Mouse (Mus musculus) heart, adult 2 months (tissue): Measurements from ENCODE around the gene Mturn.

ENCODE experiments used
- CTCF ChIP-seq: fragments of 200-600 bp; IDR thresholded peaks from 2 replicates; pipeline ENCODE4 v1.8.1; 2022; ENCODE audit warnings: antibody characterized with exemption, mild to moderate bottlenecking, moderate library complexity
- EP300 ChIP-seq: fragments of 200-500 bp; IDR thresholded peaks from 2 replicates; pipeline ENCODE4 v1.6.1; 2011; ENCODE audit warnings: low read depth, low read length, control low read depth; ENCODE audit not compliant: insufficient read depth
- POLR2A ChIP-seq: fragments of 200-500 bp; IDR thresholded peaks from 2 replicates; pipeline ENCODE4 v1.6.1; 2011; ENCODE audit warnings: mild to moderate bottlenecking, low read depth, low read length, control low read depth; ENCODE audit not compliant: insufficient read depth

GRCm38 (mm10) chr6:54706099-54706498 lies 24.7 kb downstream of the Mturn start:
- no peak for TF ChIP-seq CTCF
- no peak for TF ChIP-seq EP300
- TF ChIP-seq POLR2A, result no peak
